Mouse (Mus musculus): ENCODE data around the gene Agbl2. TPM values are rescaled to one million over a fixed set of nuclear protein-coding genes. Genes with fewer than 3 reads are reported as not detected.

Agbl2 gene
- polyA plus RNA-seq, 1 experiment from 2014 or later: not detected

- H3K27ac ChIP-seq: no peak overlapping the region
- no peak overlapping the region for H3K4me3 ChIP-seq (ENCODE audit: inconsistent target)
- WGBS (ENCODE audit: missing documents): 68% methylated on average over 8 of the region's 8 CpGs
- H3K79me2 ChIP-seq (ENCODE audit: inconsistent target): no peaks in the 10 kb centered on the region
- H3K36me3 ChIP-seq (ENCODE audit: inconsistent target): 0 out of 2 replicates have a peak, but pooled peaks cover under 1% of the 10 kb centered on the region
These were observed 88.8 kb downstream of the Agbl2 start for GRCm38 (mm10) chr2:90871180-90871961.

DNA sequence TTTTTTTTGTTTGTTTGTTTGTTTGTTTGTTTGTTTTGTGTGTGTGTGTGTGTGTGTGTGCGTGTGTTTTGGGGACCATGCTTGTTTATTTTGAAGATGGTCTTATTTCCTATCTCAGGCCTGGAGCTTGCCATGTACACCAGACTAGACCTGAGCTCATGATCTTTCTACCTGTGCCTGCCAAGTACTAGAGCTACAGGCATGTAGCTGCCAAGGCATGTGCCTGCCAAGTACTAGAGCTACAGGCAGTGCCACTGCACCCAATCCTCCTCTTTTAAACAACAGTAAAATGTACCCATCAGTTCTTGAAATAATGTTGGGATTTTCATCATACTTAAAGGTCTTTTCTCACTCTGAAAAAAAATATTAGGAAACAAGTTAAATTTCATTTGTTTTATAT is 91.5 kb downstream of the Agbl2 start:
- no peaks in the 10 kb centered on the region for H3K79me2 ChIP-seq (ENCODE audit: inconsistent target)
- H3K4me3 ChIP-seq (ENCODE audit: inconsistent target): no peak overlapping the region
- H3K36me3 ChIP-seq (ENCODE audit: inconsistent target): no peaks in the 10 kb centered on the region
- no peak overlapping the region for H3K27ac ChIP-seq
- WGBS (ENCODE audit: missing documents): 100% methylated on average over 1 of the region's 1 CpGs

DNA sequence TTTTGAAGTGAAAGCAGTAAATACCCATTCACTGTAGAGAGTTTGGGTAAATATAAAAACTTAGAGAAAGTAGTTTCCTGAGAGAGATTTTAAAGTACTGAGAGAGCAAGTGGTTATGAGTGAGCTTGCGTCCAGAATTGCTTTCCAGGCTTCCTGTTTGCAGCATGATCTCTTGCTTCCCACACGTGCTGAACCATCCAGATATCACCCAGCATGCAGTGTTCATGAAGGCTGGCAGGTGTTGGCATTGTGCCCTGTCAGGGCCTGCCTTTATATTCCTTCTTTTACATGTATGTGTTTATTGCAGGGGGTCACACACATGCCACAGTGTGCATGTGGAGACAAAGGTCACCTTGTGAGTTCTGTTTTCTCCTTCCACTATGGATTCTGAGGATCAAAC is 92.7 kb downstream of the Agbl2 start:
- no peak overlapping the region for H3K4me3 ChIP-seq (ENCODE audit: inconsistent target)
- no peak overlapping the region for H3K27ac ChIP-seq
- 0% methylated on average over 1 of the region's 2 CpGs for WGBS (ENCODE audit: missing documents)
- no peaks in the 10 kb centered on the region for H3K79me2 ChIP-seq (ENCODE audit: inconsistent target)
- no peaks in the 10 kb centered on the region for H3K36me3 ChIP-seq (ENCODE audit: inconsistent target)

DNA sequence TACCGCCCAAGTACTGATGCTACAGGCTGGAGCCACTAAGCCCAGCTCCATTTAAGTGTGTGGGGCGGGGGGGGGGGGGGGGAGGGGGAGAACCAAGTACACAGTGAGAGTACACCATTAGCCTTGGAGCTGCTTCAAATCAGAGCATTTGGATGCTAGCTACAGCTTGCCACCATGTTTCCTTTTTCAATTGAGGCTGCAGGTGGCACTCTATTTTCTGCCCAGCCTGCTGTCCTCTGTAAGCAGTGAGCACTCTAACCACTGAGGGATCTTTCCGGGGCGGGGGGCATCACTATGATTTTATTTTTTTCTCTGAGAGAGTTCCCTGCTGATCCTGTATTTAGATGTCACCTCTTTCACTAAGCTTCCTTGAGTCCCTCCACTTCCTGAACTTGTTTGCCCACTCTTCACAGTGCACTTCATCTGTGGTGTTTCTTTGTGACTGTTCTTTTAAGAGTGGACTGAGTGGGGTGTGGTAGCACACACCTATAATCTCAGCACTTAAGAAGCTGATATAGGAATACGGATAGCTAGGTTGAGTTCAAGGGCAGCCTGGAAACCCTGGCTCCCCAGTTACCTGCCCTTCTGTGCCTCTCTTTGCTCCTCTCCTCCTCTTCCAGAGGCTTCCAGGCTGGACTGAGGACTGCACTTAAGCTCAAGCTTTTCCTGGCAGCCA is 95.2 kb downstream of the Agbl2 start:
- Histone ChIP-seq H3K27ac (no peak overlapping the region), H3K4me3 (ENCODE audit: inconsistent target) (no peak overlapping the region), H3K79me2 (ENCODE audit: inconsistent target) (no peaks in the 10 kb centered on the region), H3K36me3 (ENCODE audit: inconsistent target) (no peaks in the 10 kb centered on the region)
- WGBS (ENCODE audit: missing documents): 66% methylated on average over 5 of the region's 5 CpGs

DNA sequence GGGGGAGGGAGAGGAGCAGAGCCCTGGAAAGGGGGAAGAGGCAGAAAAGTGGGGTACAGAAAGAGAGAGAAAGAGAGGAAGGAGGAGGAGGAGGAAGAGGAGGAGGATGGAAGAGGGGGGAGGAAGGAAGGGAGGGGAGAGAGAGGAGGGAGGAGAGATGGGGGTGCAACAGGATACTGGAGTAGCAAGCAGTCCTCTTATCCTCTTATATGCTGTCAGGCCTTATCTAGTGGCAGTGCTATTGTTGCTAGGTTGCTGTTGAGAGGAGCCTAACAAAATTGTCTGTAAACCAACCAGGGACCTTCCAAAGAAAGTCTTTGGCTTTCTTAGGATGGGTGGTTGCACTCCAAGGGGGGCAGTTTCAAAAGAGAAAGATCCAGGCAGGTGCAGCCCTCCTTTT is 96.9 kb downstream of the Agbl2 start:
- no peaks in the 10 kb centered on the region for H3K36me3 ChIP-seq (ENCODE audit: inconsistent target)
- H3K79me2 ChIP-seq (ENCODE audit: inconsistent target): no peaks in the 10 kb centered on the region
- no peak overlapping the region for H3K4me3 ChIP-seq (ENCODE audit: inconsistent target)
- no peak overlapping the region for H3K27ac ChIP-seq

DNA sequence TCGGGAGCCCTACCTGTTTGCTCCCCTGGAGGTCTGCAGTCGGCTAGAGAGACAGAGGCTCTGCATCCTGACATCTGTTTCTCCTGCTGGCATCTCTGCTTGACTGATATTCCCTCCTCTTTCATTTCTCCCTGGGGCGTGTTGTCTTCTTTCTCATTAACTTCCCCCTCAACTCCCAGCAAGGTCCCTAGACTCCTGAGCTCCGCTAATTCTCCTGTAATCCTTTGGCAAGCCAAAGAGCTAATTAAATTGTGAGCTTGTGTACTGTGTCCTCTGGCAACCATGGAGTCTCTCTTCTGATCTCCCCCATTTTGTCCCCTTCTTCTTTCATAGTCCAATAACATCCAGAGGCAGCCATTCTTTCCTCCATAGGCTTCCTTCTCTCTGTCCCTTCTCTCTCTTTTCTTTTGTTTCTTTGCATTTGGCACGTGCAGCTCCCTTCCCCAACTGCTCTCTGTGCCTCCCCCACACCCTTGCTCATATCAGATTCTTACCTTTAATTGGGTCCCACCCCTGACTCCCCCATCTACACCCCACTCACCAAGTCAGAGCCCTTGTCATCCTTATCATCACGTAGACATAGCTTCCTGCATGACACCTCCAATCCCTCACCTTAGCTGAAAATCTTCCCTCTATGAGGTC is 97.7 kb downstream of the Agbl2 start:
- Histone ChIP-seq H3K79me2 (ENCODE audit: inconsistent target) (no peaks in the 10 kb centered on the region), H3K36me3 (ENCODE audit: inconsistent target) (no peaks in the 10 kb centered on the region), H3K27ac (no peak overlapping the region), H3K4me3 (ENCODE audit: inconsistent target) (no peak overlapping the region)
- WGBS (ENCODE audit: missing documents): 69% methylated on average over 5 of the region's 6 CpGs

- no peaks in the 10 kb centered on the region for H3K36me3 ChIP-seq (ENCODE audit: inconsistent target)
- 85% methylated on average over 2 of the region's 2 CpGs for WGBS (ENCODE audit: missing documents)
- no peak overlapping the region for H3K4me3 ChIP-seq (ENCODE audit: inconsistent target)
- no peaks in the 10 kb centered on the region for H3K79me2 ChIP-seq (ENCODE audit: inconsistent target)
- no peak overlapping the region for H3K27ac ChIP-seq
These were observed 99.3 kb downstream of the Agbl2 start for GRCm38 (mm10) chr2:90881824-90882223.

Other genes with a start within 250 kb of the Agbl2 start
- gene Ptprj, start 202.1 kb upstream of the Agbl2 start, polyA plus RNA-seq (2018): 88.7 to 130 TPM (median 125 TPM) in 3 replicates
- gene Nup160, start 105.5 kb upstream of the Agbl2 start, polyA plus RNA-seq (2018): 10.1 to 25.7 TPM (median 21.4 TPM) in 3 replicates
- 27.7 to 69.8 TPM (median 35.6 TPM) in 3 replicates for gene Fnbp4, start 37.4 kb upstream of the Agbl2 start, polyA plus RNA-seq (2018)
- gene Mtch2, start 64.4 kb downstream of the Agbl2 start, polyA plus RNA-seq (2018): 83.8 to 94.4 TPM (median 87.4 TPM) in 3 replicates
- not detected in 3 replicates for gene C1qtnf4, start 103.1 kb downstream of the Agbl2 start, polyA plus RNA-seq (2018)
- 11.7 to 17.7 TPM (median 14.4 TPM) in 3 replicates for gene Kbtbd4, start 122.0 kb downstream of the Agbl2 start, polyA plus RNA-seq (2018)
- gene Ndufs3, start 122.1 kb downstream of the Agbl2 start, polyA plus RNA-seq (2018): 67.4 to 116 TPM (median 113 TPM) in 3 replicates
- gene Celf1, start 157.7 kb downstream of the Agbl2 start, polyA plus RNA-seq (2018): 34.7 to 38.9 TPM (median 36.7 TPM) in 3 replicates

Measured in macrophage (primary cell).